Mouse (Mus musculus) spleen, adult 2 months (tissue): ENCODE measurements around the gene Ncdn.

Experiments
- CTCF ChIP-seq: fragments of 200-500 bp; IDR thresholded peaks from 2 replicates; pipeline ENCODE4 v1.5.1; 2011; ENCODE audit warnings: mild to moderate bottlenecking, inconsistent platforms; ENCODE audit not compliant: insufficient read depth, insufficient read length, insufficient replicate concordance; ENCODE audit errors: extremely low read depth
- POLR2A ChIP-seq: fragments of 200-500 bp; IDR thresholded peaks from 2 replicates; pipeline ENCODE4 v1.6.1; 2011; ENCODE audit warnings: low read depth, low read length, inconsistent platforms

DNA sequence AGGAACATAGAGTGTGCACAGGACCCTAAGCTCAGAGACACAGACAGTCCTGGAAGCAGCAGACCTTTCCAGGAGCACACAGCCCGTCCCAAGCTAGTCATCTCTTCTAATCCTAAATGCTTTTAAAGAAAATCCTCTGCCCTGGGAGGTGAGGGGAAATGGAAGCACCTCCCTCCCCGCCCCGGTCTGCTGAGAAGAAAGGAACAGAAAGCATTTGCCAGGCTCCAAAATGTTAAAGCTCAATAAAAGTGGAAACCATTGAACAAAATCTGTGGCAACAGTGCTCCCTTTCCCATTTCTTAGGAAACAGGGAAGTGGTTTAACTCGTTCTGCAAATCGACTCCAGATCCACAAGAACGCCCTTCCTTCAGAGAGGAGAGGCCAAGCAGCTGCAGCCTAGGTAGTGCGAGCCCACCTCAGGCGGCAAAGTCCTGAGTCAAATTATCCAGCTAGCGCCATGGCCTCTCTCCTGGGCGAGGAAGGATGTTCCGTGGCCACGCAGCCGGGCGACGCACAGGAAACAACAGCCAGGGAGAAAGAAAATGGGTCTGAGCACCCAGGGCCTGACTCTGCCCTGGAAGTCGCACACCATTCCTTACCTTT, 19.1 kb downstream of the Ncdn start:
- TF ChIP-seq CTCF, result no peak
- no peak for TF ChIP-seq POLR2A
